Mouse (Mus musculus) frontal cortex, adult 2 months (tissue): ENCODE data around the gene Epb41l2. TPM values are rescaled to one million over a fixed set of nuclear protein-coding genes. Genes with fewer than 3 reads are reported as not detected.

Experiments
- DNase-seq, 2 experiments: peaks; one replicate each; pipeline ENCODE4 v3.0.0; 2022; ENCODE audit warnings: low spot score in 1 of 2; ENCODE audit errors: extremely low spot score in 1 of 2
- polyA plus RNA-seq: library from polyadenylated mRNA; depleted of rRNA; stranded (reverse); fragments of >200 nt; gene quantifications from 2 replicates; pipeline ENCODE4 v1.2.3, GENCODE M21; 2012; rRNA removed

Gene Epb41l2
- 99.9 and 108 TPM in 2 replicates for polyA plus RNA-seq

- peak; percentile 72 to 89 for DNase-seq
Observed at GRCm38 (mm10) chr10:25359208-25359958, at the start of gene Epb41l2. TSS of gene Epb41l2 (plus strand) at chr10:25359798.

GRCm38 (mm10) chr10:25309996-25310395 is 49.6 kb upstream of the Epb41l2 start:
- DNase-seq: no peak

GRCm38 (mm10) chr10:25310736-25311135 is 48.9 kb upstream of the Epb41l2 start:
- DNase-seq: no peak

- DNase-seq: peak in 1 of 2 experiments; percentile 25
Observed at GRCm38 (mm10) chr10:25311554-25312212, 47.9 kb upstream of the Epb41l2 start.

GRCm38 (mm10) chr10:25313856-25314584 is 45.6 kb upstream of the Epb41l2 start:
- no peak for DNase-seq

- no peak for DNase-seq
Observed at GRCm38 (mm10) chr10:25317665-25318064, 41.9 kb upstream of the Epb41l2 start.

- DNase-seq: no peak
Observed at GRCm38 (mm10) chr10:25318405-25318804, 41.2 kb upstream of the Epb41l2 start.

- no peak for DNase-seq
Observed at GRCm38 (mm10) chr10:25319531-25319930, 40.1 kb upstream of the Epb41l2 start.

- no peak for DNase-seq
Observed at GRCm38 (mm10) chr10:25321198-25321597, 38.4 kb upstream of the Epb41l2 start.

- DNase-seq: no peak
Observed at GRCm38 (mm10) chr10:25325690-25326089, 33.9 kb upstream of the Epb41l2 start.

GRCm38 (mm10) chr10:25327511-25327910 is 32.1 kb upstream of the Epb41l2 start:
- DNase-seq: no peak

GRCm38 (mm10) chr10:25330094-25330493 is 29.5 kb upstream of the Epb41l2 start:
- DNase-seq: peak in 1 of 2 experiments; percentile 17

- peak in 1 of 2 experiments; percentile 33 for DNase-seq
Observed at GRCm38 (mm10) chr10:25331321-25332049, 28.1 kb upstream of the Epb41l2 start.

- no peak for DNase-seq
Observed at GRCm38 (mm10) chr10:25333390-25334079, 26.1 kb upstream of the Epb41l2 start.

GRCm38 (mm10) chr10:25340675-25341074 is 18.9 kb upstream of the Epb41l2 start:
- DNase-seq: no peak

- DNase-seq: no peak
Observed at GRCm38 (mm10) chr10:25342801-25343200, 16.8 kb upstream of the Epb41l2 start.

GRCm38 (mm10) chr10:25353941-25354340 is 5.7 kb upstream of the Epb41l2 start:
- DNase-seq: no peak

- no peak for DNase-seq
Observed at GRCm38 (mm10) chr10:25354390-25354789, 5.2 kb upstream of the Epb41l2 start.

- no peak for DNase-seq
Observed at GRCm38 (mm10) chr10:25359959-25360811, 587 bp downstream of the Epb41l2 start.
